Mouse (Mus musculus) spleen, postnatal 36 days (tissue): ENCODE results near the gene Lamtor4.
"Not testable (repeated sequence)": the region's sequence is repeated elsewhere in the genome, so short reads cannot be mapped to it uniquely, and the experiment has no call there.

Experiments
- DNase-seq, 2 experiments: peaks; one replicate each; pipeline ENCODE4 v3.0.0; 2022; ENCODE audit warnings: low spot score in 2 of 2, mixed read lengths in 1 of 2

Lamtor4 gene

GRCm38 (mm10) chr5:138255353-138256093, at the start of gene Lamtor4:
Lamtor4 (plus strand) TSS chr5:138255482.
- peak; percentile 96 to 98 for DNase-seq

GRCm38 (mm10) chr5:138207253-138207652, 48.0 kb upstream of the Lamtor4 start:
- no peak for DNase-seq

- no peak for DNase-seq
Observed at GRCm38 (mm10) chr5:138207873-138208272, 47.4 kb upstream of the Lamtor4 start.

GRCm38 (mm10) chr5:138216632-138217031, 38.6 kb upstream of the Lamtor4 start:
- DNase-seq = not testable (repeated sequence)

GRCm38 (mm10) chr5:138219864-138220263, 35.4 kb upstream of the Lamtor4 start:
- no peak for DNase-seq

DNA sequence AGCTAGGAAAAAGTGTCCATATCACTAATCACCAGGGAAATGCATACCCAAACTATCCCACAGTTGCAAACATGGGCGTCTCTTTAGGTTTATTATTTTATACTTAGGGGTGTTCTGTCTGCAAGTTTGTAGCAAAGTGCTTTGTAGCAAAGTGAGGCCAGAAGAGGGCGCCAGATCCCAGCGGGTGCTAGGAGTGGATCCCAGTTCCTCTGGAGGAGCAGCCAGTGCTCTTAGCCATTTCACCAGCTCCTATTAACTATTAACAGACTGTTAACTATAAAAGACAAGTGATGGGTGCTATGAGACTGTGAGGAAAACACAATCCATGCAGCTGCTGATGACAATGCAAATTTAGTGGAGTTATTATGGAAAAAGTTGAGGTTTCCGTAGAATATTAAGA, 33.2 kb upstream of the Lamtor4 start:
- peak; percentile 76 to 77 for DNase-seq

DNA sequence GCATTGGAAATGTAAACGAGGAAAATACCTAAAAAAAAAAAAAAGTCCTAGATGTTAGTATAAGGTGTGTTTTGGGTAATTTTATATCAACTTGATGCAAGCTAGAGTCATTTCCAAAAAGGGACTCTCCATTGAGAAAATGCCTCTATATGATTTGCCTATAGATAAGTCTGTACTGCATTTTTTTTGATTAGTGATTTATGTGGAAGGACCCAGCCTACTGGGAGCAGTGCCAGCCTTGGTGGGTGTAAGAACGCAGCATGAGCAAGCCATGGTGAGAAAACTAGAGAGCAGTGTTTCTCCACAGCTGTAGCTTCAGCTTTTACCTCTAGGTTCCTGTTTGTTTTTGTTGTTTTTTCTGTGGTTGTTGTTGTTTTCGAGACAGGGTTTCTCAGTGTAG, 32.0 kb upstream of the Lamtor4 start:
- DNase-seq = no peak

GRCm38 (mm10) chr5:138225700-138226099, 29.6 kb upstream of the Lamtor4 start, which contains the start of gene Nxpe5:
Nxpe5 (plus strand) TSS chr5:138225898.
- no peak for DNase-seq

GRCm38 (mm10) chr5:138226491-138226890, 28.8 kb upstream of the Lamtor4 start:
- DNase-seq = no peak

GRCm38 (mm10) chr5:138227367-138227766, 27.9 kb upstream of the Lamtor4 start:
- DNase-seq = peak; percentile 47 to 60

- peak; percentile 41 to 55 for DNase-seq
Observed at GRCm38 (mm10) chr5:138228026-138228425, 27.3 kb upstream of the Lamtor4 start.

GRCm38 (mm10) chr5:138229511-138229910, 25.8 kb upstream of the Lamtor4 start:
- no peak for DNase-seq

GRCm38 (mm10) chr5:138233778-138234177, 21.5 kb upstream of the Lamtor4 start:
- DNase-seq = no peak

GRCm38 (mm10) chr5:138234224-138234623, 21.1 kb upstream of the Lamtor4 start:
- DNase-seq = no peak

DNA sequence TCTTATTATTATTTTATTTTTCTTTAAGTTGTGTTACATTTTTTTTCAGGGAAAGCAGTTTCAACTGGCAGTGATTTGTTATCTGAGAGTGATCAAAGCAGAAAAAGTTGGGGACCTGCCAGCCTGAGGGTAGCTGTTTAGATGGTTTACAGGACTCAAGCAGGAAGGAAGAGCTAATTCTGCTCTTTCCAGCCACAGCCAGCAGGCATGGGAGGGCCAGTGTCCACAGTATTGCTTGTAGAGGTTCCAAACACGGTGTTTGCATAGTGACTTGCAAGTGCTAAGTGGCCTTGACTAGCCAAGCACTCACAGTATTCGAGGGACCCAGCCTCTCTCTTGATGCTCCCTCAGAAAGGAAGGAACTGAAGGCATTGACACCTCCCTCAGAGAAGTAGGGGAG, 13.8 kb upstream of the Lamtor4 start:
- no peak for DNase-seq

DNA sequence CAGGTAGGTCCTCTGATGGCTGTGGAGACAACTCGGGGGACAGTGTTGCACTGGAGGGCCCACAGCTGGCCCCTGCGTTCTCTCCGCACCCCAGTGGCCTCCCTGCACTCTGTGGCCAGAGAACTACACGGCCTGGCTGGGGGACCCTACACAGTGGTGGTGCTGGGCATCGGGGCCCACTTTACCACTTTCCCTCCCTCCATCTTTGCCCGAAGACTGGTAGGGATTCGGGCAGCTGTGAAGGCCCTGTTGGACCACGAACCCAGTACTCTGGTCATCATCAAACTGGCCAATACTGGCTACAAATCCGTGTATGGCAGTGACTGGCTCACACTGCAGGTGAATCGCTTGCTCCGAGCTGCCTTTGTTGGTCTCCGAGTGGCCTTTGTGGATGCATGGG, 4.1 kb upstream of the Lamtor4 start:
- DNase-seq = no peak

GRCm38 (mm10) chr5:138253061-138253460, 2.2 kb upstream of the Lamtor4 start:
- DNase-seq = no peak

- no peak for DNase-seq
Observed at GRCm38 (mm10) chr5:138256094-138256467, 799 bp downstream of the Lamtor4 start.

- DNase-seq = peak; percentile 68 to 73
Observed at GRCm38 (mm10) chr5:138256966-138257584, 1.8 kb downstream of the Lamtor4 start.

DNA sequence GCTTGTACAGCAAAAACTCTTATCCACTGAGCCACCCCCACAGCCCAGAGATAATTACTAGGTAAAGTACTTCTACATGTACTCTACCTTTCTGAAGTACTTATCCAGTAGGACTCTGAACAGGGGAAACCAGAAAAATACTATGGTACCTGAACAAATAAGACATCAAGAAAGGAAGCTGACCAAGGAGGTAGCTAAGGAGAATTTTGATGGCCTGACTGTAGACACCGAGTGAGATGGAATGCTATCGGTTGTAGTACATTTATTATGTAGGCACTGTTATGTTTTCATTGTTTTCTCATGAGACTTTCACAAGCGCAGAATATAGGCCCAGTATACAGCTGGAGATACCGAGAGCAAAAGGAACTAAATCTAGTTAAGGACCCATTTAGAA, 2.3 kb downstream of the Lamtor4 start:
- no peak for DNase-seq

DNA sequence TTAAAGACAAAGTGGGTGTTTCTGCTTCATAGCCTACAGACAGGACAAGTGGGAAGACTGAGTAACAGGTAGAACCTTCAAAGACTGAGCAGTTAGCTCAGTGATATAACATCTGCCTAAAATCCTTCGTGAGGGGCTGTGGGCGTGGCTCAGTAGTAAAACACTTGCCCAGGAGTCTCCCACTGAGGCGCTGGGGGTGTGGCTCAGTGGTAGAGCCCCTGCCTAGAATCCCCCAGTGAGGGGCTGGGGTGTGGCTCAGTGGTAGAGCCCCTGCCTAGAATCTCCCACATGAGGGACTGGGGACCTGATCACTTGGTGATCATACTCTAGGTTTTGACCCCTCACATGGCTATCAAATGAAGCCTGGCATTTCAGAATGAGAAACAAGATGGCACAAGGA, 2.8 kb downstream of the Lamtor4 start:
- no peak for DNase-seq

DNA sequence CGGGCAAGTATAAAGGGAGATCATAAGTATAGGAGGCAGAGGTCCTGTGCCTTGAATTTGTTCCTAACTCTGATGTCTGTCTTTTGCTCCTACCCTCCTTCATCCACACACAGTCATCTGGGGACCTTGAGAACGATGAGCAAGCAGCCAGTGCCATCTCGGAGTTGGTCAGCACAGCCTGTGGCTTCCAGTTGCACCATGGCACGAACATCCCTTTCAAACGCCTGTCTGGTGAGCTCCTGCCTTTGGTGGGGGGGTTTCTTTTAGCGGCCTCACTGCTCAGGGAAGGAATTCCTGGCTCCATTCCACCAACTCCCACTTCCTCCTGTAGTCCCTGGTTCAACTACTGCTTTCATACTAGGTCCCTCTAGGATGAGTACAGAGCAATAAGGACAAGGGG, 3.3 kb downstream of the Lamtor4 start:
- DNase-seq = no peak

- DNase-seq = no peak
Observed at GRCm38 (mm10) chr5:138258993-138259392, 3.7 kb downstream of the Lamtor4 start.
